Mouse (Mus musculus) natural killer cell, adult 2 months (primary cell): ENCODE data around the gene Zfp598.

ENCODE experiments used
- DNase-seq, 2 experiments: peaks; one replicate each; pipeline ENCODE4 v3.0.0; 2022; ENCODE audit warnings: low spot score in 2 of 2

The Zfp598 gene

DNA sequence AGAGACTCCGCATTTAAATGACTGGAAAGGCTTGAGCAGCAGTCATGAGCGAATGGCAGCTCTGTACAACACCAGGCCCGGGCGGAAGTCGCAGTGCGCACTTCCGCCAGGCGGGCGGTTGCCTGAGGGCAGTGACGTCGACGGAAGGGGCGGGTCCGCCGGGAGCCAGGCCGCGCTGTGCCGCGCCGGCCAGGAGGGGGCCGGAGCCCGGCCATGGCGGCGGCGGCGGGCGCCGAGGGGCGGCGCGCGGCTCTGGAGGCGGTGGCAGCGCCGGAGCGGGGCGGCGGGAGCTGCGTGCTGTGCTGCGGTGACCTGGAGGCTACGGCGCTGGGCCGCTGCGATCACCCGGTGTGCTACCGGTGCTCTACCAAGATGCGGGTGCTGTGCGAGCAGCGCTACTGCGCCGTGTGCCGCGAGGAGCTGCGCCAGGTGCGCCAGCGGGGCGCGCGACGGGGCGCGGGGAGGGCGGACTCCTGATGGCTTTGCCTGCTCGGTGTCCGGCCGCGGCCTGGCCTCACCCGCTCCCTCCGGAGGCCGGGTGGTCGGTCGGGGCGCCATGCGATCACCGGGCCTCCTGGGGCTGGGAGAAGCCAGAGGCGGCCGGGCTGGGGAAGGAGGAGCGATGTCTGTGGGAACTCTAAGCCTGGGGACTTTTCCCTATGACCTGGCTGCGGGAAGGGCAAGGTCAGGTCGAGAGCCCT is at the start of gene Zfp598:
TSS of gene Zfp598 (plus strand) at position 143 of the 701 bp plus-strand sequence.
- DNase-seq = peak; percentile 91 to 93

- DNase-seq = no peak
These were observed 44.0 kb upstream of the Zfp598 start for GRCm38 (mm10) chr17:24625472-24625871.

DNA sequence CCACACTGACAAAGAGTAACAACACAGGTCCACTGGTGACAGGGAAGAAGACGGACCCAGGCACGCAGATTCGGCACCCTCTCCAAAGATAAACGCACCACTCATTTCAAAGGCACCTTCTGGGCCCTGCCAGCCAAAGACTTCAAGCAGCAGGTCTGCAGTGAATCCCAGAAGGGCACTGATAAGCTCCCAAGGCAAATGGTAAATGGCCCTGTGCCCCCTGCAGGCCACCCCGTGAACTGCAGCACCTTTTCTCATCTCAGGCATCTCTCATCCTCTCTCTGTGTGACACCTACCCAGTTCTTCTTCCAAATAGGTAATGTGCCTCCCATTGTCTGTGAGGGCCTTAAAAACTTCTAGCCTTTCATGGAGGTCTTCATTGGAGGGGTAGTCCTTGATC is 40.8 kb upstream of the Zfp598 start:
- peak; percentile 57 to 74 for DNase-seq

DNA sequence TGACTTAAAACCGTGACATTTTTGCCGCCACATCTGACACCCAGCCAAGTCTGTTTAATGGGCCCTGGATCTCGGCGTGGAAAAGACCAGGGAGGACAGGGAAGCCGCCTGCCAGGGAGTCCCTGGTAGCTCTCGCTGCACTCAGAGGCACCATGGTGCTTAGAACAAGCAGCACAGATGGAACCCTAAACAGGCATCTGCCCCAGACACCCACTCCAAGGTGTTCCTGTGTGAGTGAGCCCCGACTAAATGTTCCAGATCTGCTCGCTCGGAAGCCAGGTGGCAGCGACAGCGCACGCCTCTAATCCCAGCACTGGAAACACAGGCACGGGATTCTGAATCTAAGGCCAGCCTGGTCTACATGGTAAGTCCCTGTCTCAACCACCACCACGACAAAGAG is 39.4 kb upstream of the Zfp598 start:
- DNase-seq = no peak

DNA sequence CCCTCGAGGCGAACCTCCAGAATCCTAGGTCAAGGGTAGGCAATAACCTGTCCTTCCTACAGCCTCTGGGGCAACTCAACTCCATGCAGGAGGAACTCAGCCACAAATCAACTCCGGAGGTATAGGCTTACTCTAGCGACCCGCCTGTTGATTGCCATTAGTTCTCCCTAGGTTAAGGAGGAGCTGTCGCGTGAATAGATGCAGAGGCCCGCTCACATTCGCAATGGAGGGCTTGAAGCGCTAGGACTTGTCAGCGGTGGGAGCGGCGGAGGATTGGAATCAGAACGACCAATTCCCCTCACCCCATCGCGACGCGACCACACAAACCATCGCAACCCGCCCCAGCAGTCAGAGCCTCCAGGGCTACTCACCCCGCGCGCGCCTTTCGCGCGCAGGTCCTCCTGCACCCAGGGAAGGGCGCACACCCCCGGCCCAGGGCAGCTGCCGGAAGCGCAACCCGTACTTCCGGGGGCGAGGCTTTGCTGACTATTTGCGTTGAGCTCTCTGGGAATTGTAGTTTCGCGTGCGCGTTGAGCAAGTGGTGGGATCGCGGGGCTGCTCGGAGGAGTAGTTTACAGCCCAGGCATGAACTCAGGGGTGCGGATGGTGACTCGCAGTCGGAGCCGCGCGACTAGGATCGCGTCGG is 37.2 kb upstream of the Zfp598 start, which contains the start of the genes Tsc2 and Nthl1:
TSS of gene Tsc2 (minus strand) at position 464 of the 646 bp plus-strand sequence.
TSS of gene Nthl1 (plus strand) at position 514 of the 646 bp plus-strand sequence.
- DNase-seq = peak; percentile 48 to 68

DNA sequence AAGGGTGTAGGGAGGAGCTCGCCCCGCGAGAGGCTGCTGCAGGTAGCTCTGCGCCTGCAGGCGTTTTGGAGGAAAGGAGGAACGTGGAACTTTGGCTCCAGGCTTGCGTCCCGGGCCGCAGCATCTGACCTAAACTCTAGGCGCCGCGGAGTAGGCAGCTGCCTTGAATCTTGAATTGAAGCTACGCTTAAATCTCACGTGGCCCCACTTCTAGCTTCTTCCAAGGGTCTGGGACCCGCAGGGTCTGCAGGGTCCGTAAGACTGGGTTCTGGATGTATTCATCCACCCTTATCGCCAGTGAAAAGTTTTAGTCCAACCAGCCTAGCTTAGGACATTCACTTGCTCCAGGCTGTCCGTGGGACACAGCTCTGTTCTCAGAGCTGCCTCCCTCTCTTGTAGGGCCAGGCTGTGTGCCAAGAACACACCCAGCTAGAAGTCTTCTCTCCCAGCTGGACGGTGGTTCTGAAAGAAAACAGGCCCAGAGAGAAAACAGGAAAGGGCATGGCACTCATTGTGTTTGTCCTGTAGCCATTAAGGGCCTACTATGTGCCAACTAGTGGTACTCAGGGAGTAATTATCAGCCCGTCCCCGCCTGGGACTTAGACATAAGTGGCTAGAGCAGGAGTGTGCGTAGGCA is 36.6 kb upstream of the Zfp598 start:
- no peak for DNase-seq

- no peak for DNase-seq
These were observed 35.7 kb upstream of the Zfp598 start for GRCm38 (mm10) chr17:24633831-24634230.

DNA sequence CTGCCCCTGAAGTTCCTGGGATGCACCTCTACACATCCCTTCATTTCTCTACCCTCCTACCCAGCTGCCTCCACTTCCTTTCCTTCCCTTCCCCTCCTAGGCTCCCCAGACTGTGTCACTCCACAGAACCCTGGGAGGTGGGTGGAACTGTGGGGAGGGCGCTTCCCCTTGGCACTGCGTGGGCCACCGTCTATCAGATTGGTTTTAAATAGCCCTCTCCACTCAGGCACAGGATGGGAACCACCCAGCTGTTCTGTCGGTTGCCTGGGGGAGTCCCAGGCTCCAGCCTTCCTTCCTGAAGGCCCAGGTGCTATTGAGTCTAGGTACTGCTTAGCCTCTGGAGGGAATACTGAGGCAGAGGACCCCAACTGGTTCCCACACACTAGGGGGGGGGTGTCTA is 34.5 kb upstream of the Zfp598 start:
- DNase-seq = no peak

DNA sequence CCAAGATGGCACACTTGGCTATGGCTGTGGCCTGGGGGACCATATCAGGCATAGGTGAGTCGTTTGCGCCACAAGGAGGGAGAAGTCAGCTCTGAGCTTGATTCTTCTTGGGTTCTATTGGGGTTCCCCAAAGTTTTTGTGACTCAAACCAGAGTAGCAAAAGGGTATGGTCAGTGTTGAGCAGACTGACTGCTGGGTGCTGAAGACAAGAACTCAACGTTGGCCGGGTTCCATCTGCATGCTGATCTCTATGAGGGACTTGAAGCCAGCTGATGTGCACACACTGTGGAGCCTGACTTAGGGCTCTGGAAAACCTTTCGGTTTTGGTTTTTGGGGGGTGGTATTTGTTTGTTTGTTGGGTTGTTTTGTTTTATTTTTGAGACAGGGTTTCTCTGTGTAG is 33.8 kb upstream of the Zfp598 start:
- no peak for DNase-seq

GRCm38 (mm10) chr17:24636781-24637481 is 32.6 kb upstream of the Zfp598 start:
- no peak for DNase-seq

DNA sequence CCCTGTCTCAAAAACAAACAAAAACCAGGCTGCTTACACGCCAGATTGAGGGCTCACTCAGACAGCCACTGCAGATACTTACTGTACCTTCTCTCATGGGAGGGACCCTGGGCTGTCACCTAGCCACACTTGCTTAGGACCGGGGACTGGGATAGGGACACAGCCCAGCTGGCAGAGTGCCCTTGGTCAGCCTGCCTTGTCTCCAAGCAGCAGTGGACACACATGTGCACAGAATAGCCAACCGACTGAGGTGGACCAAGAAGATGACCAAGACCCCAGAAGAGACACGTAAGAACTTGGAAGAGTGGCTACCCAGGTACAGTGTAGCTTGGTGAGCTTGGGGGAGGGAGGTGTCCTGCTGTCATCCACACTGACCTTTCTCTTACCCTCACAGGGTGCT is 31.3 kb upstream of the Zfp598 start:
- DNase-seq = no peak

DNA sequence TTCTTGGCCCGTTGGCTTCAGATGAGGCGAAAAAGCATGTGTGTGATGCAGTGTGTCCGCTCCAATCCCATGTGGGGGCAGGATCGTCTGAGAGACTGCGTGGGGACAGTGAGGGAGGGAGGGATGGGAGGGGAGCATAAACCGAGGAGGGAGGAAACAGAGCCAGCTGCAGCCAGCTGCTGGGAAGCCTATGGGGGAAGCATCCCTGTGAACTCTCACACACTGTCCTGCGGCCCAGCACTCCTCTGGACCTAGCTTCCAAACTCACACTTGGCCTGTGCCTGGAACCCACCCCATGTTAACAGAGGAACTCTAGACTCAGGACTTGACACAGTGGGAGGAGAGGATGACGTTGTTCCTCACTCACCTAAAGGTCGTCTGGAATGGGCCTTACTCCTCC is 30.6 kb upstream of the Zfp598 start:
- no peak for DNase-seq

DNA sequence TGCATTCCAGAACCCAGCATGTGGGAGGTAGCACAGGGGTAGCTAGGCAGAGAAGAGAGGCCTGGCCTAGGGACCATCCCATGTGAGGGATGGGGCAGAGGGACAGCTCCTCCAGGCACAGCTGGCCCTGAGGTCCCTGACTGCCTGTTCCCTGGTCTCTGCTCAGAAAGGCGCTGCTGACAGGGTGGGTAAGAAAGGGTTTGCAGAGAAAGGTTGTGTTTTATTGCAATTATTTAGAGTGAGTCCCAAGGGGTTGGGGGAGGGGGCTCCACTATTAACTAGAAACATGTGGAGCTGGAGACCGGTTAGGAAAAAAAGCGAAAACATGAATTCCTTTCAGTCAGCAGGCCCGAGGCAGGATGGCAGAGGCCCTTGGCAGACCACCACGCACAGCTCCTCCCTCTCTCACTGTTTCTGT is 29.9 kb upstream of the Zfp598 start:
- no peak for DNase-seq

DNA sequence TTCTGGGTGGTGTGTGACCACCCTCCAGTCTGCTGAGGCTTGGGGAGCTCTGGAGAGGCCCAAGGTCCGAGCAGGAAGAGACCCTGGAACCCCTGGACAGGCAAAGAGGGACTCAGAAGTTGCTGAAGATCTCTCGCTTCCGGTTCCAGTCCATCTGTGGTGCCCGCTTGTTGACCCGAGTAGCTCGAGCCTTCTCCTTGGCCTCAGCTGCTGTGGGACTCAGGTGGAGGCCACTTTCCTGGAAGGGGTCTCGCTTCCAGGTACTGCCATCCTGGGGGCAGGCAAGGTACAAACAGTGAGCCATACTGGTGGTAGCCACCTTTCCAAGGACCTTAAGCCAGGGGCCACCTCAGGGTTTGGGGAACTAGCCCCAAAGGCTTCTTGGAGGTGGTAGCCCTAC is 29.4 kb upstream of the Zfp598 start:
- DNase-seq = no peak

DNA sequence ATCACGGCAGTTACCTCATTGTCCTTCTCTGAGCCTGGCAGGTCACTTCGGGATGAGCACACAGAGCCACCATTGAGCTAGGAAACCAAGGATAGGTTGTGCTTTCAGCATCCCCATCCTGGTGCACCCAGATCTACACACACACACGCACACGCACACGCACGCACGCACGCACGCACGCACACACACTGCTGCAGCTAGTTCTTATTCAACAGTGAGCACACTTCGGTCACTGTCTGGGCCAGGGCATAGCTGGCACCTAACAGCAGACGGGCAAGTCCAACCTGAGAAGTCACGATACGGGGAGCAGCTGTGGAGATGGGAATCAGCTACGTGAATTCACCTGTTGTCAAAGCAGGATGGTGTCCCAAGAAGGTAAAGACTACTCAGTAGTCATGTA is 28.9 kb upstream of the Zfp598 start:
- no peak for DNase-seq

DNA sequence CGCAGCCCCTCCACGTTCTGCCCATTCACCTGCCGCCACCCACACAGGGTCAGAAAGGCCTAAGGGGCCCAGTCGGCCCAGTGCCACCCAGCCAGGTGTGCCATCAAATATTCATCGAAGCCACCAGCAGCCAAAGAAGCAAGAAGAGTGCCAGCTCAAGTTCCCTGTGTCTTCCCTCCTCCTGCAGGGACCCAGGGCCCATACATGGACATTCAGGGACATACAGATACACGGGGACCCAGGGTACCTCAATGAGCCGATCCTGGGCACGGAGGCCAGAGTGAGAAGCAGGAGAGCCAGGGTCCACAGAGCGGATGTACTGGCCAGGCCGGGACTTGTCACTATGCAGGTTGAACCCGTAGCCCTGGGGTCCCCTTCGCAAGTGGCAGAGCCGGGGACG is 27.5 kb upstream of the Zfp598 start:
- DNase-seq = no peak

DNA sequence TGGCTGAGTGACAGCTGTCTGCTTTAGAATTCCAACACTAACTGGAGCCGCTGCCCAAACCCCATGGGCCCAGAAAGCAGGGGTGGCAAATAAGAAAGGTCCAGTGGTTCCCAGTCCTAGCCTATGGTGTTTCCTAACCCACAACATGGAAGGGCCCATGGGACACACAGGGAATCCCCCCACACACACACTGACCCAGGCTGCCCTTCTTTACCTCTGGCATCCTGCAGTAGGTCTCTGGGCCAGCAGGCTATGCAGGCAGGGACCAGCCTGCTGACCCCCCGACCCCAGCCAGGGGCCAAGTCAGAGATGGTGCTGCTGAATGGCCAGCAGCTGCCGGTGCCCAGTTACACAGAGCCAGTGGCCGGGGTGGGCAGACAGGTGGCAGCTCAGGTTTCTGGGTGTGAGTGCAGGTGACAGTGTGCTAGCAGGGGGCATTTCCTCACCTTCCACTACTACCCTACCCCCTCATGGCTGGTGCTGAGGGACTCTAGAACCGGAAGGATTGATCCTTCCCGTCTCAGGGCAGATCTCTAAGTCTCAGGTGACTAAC is 26.6 kb upstream of the Zfp598 start:
- no peak for DNase-seq

DNA sequence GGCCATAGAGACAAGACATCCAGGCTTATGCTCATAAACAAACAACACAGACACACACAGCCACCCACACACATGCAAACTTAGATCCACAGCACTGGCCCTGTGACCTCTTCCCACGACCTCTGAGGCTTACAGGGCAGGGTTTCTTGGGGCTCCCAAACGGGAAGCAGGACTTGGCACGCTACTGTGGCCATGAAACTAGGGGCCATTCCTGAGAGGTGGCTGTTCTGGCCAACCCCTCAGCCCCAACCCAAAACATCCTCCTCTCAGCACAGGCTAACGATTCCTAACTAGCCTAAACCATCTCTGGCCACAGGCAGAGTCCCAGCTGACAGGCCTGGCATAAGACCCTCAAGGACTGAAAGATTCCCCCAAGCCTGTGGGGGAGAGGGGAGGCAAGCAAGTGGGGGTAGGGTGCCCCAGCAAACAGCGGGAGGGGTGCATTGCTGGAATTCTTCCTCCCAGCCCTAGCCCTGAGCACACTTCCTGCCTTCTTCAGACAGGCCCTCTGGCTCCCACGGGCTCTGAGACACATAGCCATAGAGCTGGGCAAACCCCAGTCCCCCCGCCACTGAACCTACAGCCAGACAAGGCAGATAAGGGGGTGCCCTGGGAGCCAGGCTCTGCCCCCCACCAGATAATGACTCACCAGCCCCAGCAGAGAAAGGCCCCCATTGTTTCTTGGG is 25.3 kb upstream of the Zfp598 start:
- DNase-seq = no peak

DNA sequence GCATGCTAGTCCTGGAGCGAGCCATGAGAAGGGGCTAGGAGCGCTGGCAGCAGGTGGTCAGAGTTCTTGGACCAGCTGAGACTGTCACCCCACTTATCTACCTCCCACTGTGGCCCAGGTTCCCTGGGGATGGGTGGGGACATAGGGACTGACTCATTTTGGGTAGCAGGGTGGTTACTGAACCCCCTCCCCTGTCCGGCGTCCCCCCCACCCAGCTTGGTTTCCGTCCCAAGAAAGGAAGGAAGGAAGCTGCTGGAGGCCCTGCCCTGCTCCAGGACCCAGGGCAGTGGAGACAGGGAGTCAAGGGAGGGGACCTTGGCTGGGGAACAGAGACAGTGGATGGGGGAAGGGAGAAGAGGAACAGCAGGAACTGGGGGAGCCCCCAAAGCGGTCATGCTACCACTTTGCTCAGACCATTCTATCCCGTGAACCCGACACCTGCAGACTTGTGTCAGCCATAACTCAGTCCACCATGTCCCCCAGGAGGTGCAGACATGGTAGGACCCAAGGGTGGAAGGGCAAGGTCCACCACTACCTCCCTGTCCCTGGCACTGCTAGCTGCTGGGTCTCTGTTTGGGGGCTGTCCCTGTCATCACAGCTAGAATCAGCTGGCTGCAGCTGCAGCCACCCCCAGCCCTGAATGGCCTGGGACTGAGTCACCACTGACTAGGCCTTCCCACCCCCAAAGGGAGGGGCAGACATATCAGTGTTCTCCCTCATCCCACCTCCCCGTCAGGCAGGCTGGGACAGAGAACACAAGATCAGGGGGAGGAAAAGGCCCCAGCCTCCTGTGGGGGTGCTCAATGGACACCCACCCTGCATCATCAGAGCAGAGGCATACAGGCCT is 24.4 kb upstream of the Zfp598 start:
- DNase-seq = no peak

- no peak for DNase-seq
These were observed 23.6 kb upstream of the Zfp598 start for GRCm38 (mm10) chr17:24645916-24646315.

GRCm38 (mm10) chr17:24646381-24646780 is 23.1 kb upstream of the Zfp598 start:
- no peak for DNase-seq
